Mouse (Mus musculus) intestine, postnatal 0 days (tissue): ENCODE measurements around the gene Sfxn3. TPM values are rescaled to one million over a fixed set of nuclear protein-coding genes. Genes with fewer than 3 reads are reported as not detected.

Experiments
- ATAC-seq: fragments of 200-750 bp; cut with Nextera tagmentation; 2 replicates; pipeline ENCODE4 v1.8.0; 2017; ENCODE audit warnings: mild to moderate bottlenecking, moderate TSS enrichment, moderate library complexity
- H3K27ac ChIP-seq: fragments of 300-500 bp; sonication (generic); 2 replicates; pipeline ENCODE4 v1.5.1; 2014; ENCODE audit warnings: mild to moderate bottlenecking, low read depth, low read length, moderate library complexity
- H3K27me3 ChIP-seq: fragments of 300-500 bp; sonication (generic); replicated peaks from 2 replicates; pipeline ENCODE4 v1.6.1; 2014; ENCODE audit warnings: low read length, mixed read lengths; ENCODE audit not compliant: control insufficient read depth, insufficient read depth
- H3K36me3 ChIP-seq: fragments of 300-500 bp; sonication (generic); 2 replicates; pipeline ENCODE4 v1.6.1; 2014; ENCODE audit warnings: mild to moderate bottlenecking, moderate library complexity; ENCODE audit not compliant: control insufficient read depth, insufficient read depth
- H3K4me1 ChIP-seq: fragments of 300-500 bp; sonication (generic); replicated peaks from 2 replicates; pipeline ENCODE4 v1.6.1; 2014; ENCODE audit warnings: antibody characterized with exemption, low read length, mixed read lengths; ENCODE audit not compliant: control insufficient read depth, insufficient read depth
- H3K4me2 ChIP-seq: fragments of 300-500 bp; sonication (generic); replicated peaks from 2 replicates; pipeline ENCODE4 v1.6.1; 2014; ENCODE audit warnings: low read depth, mild to moderate bottlenecking, moderate library complexity
- H3K4me3 ChIP-seq: fragments of 300-500 bp; sonication (generic); 2 replicates; pipeline ENCODE4 v1.5.1; 2014; ENCODE audit warnings: low read depth, low read length
- H3K9ac ChIP-seq: fragments of 300-500 bp; sonication (generic); 2 replicates; pipeline ENCODE4 v1.6.1; 2014; ENCODE audit warnings: mild to moderate bottlenecking, low read depth, low read length
- H3K9me3 ChIP-seq: fragments of 300-500 bp; sonication (generic); 2 replicates; pipeline ENCODE4 v1.6.1; 2016; ENCODE audit warnings: mixed run types; ENCODE audit not compliant: control insufficient read depth
- CTCF ChIP-seq: sonication (generic); IDR thresholded peaks from 2 replicates; pipeline ENCODE4 v1.5.1; 2016; ENCODE audit warnings: low read depth, mild to moderate bottlenecking, control low read depth, antibody characterized with exemption, moderate library complexity
- WGBS: fragments of 180-500 bp; shearing (Covaris S2); extraction: QIAGEN DNeasy Blood & Tissue Kit; methylation state at CpG from one replicate; pipeline ENCODE4 v1.1.7; 2014; 5-methylcytosine and 5-hydroxymethylcytosine counted together
- polyA plus RNA-seq: library from polyadenylated mRNA; unstranded; fragments of >200 nt; fragmentation: Nextera tagmentation; extraction: Ambion mirVana; gene quantifications from 2 replicates; pipeline ENCODE4 v1.2.1, GENCODE M21; 2015

Sfxn3 gene
- polyA plus RNA-seq, 1 experiment from 2014 or later, result 17.5 TPM

DNA sequence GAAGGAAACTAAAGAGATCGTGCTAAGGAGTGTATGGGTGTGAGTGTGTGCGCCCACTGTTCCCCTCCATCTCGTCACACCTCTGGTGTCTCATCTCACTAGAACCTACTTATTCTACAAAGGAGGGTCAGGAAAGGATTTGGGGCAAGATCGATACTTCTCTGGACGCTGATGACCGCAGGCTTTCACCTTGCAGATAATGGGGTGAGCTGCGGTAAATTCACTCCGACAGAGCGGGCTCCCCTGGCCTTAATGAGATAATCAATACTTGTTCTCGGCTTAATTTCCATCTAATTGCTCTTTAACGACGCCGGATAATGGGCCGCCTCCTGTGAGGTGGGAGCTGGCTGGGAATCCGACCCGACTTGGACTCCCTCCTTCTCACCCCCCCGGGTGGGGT, 19.9 kb downstream of the Sfxn3 start:
- WGBS, result 27% methylated on average over 17 of the region's 17 CpGs

DNA sequence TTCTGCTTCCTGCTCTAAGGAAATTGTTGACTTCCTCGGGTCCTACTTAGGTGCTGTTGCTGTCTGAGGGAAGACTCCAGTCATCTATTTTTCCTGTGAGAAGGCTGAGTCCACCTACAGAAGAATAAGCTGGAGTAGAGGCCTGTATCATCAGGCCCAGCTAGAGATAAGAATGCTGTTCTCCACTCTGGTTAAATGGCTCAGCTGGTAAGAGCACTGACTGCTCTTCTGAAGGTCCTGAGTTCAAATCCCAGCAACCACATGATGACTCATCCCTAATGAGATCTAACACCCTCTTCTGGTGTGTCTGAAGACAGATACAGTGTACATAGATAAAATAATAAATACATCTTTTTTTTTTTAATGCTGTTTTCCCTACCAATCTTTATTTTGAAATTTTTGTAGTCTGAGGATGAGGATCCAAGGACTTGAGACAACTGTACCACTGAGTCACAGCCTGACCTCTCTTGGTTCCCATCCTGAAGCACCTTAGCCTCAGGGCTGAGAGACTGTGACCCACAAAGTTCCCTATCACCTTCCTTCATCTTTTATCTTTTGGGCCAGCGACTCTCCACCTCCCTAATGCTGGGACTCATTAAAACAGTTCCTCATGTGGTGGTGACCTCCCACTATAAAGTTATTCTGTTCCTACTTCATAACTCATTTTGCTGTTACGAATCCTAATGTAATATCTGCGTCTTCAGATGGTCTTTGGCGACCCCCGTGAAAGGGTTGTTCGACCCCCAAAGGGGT, 20.6 kb downstream of the Sfxn3 start:
- WGBS, result 79% methylated on average over 7 of the region's 7 CpGs
- Histone ChIP-seq H3K27ac (no peak overlapping the region), H3K9ac (no peak overlapping the region), H3K36me3 (no peaks in the 10 kb centered on the region), H3K4me1 (no peaks in the 10 kb centered on the region), H3K4me3 (no peak overlapping the region), H3K27me3 (peaks cover 44% of the 10 kb centered on the region), H3K4me2 (no peak overlapping the region), H3K9me3 (no peaks in the 10 kb centered on the region)
- no peak for ATAC-seq
- TF ChIP-seq CTCF, result no peak

More for the DNA sequence above, 19.9 kb downstream of the Sfxn3 start:
- ATAC-seq, result no peak
- H3K36me3 ChIP-seq, result no peaks in the 10 kb centered on the region
- H3K9ac ChIP-seq, result no peak overlapping the region
- no peak overlapping the region for H3K27ac ChIP-seq
- H3K27me3 ChIP-seq, result peaks cover 44% of the 10 kb centered on the region
- no peak for TF ChIP-seq CTCF
- no peak overlapping the region for H3K4me2 ChIP-seq
- no peaks in the 10 kb centered on the region for H3K4me1 ChIP-seq
- H3K9me3 ChIP-seq, result no peaks in the 10 kb centered on the region
- no peak overlapping the region for H3K4me3 ChIP-seq

DNA sequence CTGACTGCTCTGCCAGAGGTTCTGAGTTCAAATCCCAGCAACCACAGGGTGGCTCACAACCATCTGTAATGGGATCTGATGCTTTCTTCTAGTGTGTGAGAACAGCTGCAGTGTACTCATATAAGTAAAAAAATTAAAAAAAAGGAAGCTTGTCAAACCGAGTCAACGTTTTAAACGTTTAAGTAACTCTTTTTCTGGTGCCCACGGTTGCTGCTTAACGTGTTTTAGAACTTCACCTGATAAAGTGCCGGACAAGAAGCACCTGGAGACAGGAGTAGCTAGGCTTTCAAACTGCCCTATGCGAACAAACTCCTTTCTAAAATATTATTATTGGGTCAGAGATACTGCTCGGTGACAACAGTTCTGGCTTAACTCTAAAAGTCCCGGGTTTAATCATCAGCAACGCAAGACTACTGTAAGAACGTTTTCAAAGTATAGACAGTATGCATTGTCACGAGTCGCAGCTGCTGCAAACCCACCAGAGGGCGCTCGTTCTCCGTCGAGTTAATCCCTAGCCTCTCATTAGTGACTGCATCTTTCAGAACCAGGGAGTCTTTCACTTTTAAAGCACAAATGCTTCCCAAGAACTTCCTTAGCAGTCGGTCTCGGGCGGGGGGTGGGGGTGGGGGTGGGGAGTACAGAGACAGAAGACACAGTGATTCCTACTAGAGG, 26.7 kb downstream of the Sfxn3 start:
- peak overlapping the region; percentile 90 for H3K27ac ChIP-seq
- ATAC-seq, result no peak
- 6% methylated on average over 20 of the region's 20 CpGs for WGBS
- TF ChIP-seq CTCF, result peak; percentile 86
- H3K36me3 ChIP-seq, result no peaks in the 10 kb centered on the region
- H3K4me2 ChIP-seq, result peak overlapping the region; percentile 92
- peaks cover 32% of the 10 kb centered on the region for H3K27me3 ChIP-seq
- peaks cover 4% of the 10 kb centered on the region; the same call in 1 of the 2 replicates for H3K4me1 ChIP-seq
- no peaks in the 10 kb centered on the region for H3K9me3 ChIP-seq
- H3K9ac ChIP-seq, result peak overlapping the region; percentile 61
- peak overlapping the region; percentile 47 for H3K4me3 ChIP-seq

DNA sequence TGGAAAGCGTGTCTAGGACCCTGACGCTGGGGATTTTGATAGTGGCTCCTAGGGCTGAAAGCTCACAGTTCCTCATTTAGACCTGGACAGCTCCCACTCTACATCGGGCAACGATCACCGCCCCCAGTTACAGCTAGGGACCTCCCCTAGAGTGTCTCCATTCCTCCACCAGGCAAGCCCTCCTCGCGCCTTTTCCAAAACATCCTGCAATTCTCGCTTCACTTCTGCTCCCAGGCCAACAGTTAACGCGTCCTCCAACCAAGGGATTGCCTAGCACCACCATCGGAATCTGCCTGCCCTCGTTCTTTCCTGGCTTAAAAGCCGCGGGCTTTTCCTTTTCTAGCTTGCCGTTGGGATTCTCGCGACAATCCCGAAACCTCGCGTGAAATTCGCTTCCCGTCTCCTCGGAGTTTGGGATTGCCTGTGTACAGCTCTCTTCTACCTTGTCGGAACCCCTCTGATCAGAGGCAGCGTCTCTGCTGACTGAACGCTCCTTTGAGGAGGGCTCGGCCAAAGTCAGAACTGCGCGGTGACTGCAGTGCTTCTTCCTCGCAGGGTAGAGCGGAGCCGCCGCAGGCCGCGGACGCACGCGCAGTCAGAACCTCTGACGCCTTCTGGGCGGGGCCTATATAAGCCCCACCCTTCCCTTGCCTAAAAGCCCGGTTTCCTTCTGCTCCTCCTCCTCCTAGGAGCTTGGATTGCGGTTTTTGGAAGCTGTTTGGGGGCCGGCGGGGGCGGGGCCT, 27.4 kb downstream of the Sfxn3 start, which contains the start of gene Kazald1:
Kazald1 (plus strand) TSS at position 662 of the 743 bp plus-strand sequence.
- H3K27me3 ChIP-seq, result peaks cover 32% of the 10 kb centered on the region
- no peaks in the 10 kb centered on the region for H3K9me3 ChIP-seq
- peaks cover 4% of the 10 kb centered on the region; the same call in 1 of the 2 replicates for H3K4me1 ChIP-seq
- peak within 1 kb of the TSS; percentile 92 for H3K4me2 ChIP-seq
- peak within 1 kb of the TSS; percentile 90 for H3K27ac ChIP-seq
- peak within 1 kb of the TSS; percentile 61 for H3K9ac ChIP-seq
- ATAC-seq, result peak; percentile 83
- under 1% methylated on average over 45 of the region's 45 CpGs for WGBS
- H3K36me3 ChIP-seq, result no peaks in the 10 kb centered on the region
- no peak; the same call in 1 of the 2 replicates for TF ChIP-seq CTCF
- peak within 1 kb of the TSS; percentile 47 for H3K4me3 ChIP-seq

DNA sequence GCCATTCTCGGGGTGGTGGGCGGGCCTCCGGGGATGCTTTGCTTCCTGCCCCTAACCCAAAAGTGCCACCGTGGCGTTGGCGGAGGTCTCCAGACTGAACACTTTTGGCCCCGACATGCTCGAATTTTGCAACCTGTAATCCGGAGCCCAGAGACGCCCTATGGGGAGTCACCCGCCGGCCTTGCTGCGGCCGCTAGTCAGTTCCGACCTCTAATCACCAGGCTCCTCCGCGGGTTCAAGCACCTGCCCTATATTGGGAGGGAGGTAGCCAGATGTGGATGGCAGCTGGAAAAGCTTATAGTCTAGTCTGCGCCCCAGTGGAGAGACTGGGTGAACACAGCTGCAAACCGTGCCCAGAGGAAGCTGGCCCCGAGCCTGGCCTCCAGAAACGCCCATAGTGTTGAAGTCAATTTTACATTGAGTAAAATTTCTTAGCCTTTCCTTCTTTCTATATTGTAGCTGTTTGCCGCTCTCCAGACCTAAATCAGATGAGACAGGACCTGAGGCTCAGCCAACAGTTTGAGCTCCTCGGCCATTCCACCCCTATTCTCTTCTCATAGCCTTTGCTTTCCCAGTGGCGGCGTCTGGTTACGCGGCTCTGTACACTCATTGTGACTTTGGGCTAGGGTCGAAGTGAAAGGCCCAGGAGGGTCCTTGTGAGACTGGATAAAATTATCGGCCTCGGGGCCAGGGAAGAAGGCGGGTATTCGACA, 28.2 kb downstream of the Sfxn3 start:
- peaks cover 4% of the 10 kb centered on the region; the same call in 1 of the 2 replicates for H3K4me1 ChIP-seq

More for the DNA sequence above, 28.2 kb downstream of the Sfxn3 start:
- Histone ChIP-seq H3K4me2 (peak overlapping the region; percentile 92), H3K36me3 (no peaks in the 10 kb centered on the region), H3K9me3 (no peaks in the 10 kb centered on the region), H3K27me3 (peaks cover 39% of the 10 kb centered on the region), H3K27ac (peak overlapping the region; percentile 90; the same call in 1 of the 2 replicates), H3K4me3 (peak overlapping the region; percentile 47), H3K9ac (peak overlapping the region; percentile 61)
- peak; percentile 41 for ATAC-seq
- peak; percentile 40 for TF ChIP-seq CTCF
- WGBS, result 2% methylated on average over 32 of the region's 32 CpGs
